Mouse (Mus musculus): ENCODE measurements around the gene Gzmf. TPM values are rescaled to one million over a fixed set of nuclear protein-coding genes. Genes with fewer than 3 reads are reported as not detected.
"Not testable (repeated sequence)": the region's sequence is repeated elsewhere in the genome, so short reads cannot be mapped to it uniquely, and the experiment has no call there.

Gzmf gene
- total RNA-seq (2021) = not detected
- long read RNA-seq, experiment 1 = 0 reads
- long read RNA-seq, experiment 2 = 0 reads

DNA sequence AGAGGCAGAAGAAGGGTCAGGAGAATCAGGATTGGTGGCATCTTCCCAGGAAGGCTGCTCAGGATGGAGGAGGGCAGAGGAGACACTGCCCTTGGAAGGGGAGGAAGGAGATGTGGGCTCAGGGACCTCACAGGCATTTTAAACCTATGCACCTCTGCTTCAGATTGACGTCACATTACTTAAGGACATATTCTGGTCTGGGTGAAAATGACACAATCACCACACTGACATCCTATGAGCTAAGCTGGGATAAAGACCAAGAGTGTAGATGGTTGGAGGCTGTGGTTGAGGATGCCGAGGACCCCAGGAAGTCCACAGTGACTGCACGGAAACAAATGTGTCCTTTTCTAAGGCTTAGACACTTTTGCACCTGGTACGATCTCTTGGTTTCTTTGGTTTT is at the start of gene Gzmf:
Gene Gzmf, minus strand, starts transcription at position 101 of the 400 bp plus-strand sequence.
- intact Hi-C loops (cut with DNase I) = no loop called here

DNA sequence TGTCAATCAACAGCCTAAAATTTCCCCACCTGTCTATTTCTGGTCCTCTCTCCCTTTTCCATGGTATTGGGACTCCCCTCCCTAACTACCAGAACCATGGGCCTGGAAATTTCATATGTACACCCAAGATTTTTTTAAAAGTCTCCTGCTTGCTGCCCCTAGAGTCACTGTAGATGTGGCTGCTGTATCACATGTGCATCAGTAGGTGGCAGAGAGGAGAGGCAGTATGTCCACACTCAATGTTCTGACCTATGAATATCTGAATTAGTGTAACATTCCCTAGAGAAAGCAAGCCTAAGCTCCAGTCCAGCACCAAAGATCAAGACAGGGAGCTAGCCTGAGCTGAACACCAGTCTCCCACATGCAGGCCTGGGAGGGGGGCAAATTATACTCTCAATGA is 29.2 kb upstream of the Gzmf start:
- intact Hi-C loops (cut with DNase I) = no loop called here
- DNase-seq = no peak

More for the DNA sequence above, at the start of gene Gzmf:
- no peak for DNase-seq

GRCm38 (mm10) chr14:56234556-56234955 is 23.3 kb upstream of the Gzmf start, which contains the start of gene Gzmc:
Gene Gzmc (minus strand): TSS chr14:56234656.
- DNase-seq = no peak
- intact Hi-C loops (cut with DNase I) = no loop called here

DNA sequence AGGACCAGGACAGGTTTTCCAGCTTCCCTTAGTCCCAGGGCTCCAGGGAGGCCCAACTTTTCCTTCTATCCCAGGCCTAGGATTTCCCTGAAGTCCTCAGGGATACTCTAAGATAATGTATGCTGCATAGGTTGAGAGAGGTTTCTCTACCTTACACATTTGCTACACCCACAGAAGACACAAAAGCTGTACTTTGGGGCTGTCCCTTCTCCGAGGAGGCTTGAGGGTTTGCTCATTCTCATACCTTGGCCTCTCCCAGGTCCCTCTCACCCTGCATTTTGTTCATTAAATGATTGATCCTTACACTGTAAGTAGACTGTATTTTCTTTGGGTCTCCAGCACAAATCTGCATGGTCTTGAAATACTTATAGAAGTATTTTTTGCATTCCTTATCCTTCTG is 5.6 kb downstream of the Gzmf start:
- DNase-seq = no peak
- intact Hi-C loops (cut with DNase I) = no loop called here

- intact Hi-C loops (cut with DNase I) = not testable (repeated sequence)
- peak in 1 of 2 experiments; percentile 26 for DNase-seq
Observed at GRCm38 (mm10) chr14:56205021-56205420, 6.2 kb downstream of the Gzmf start.

GRCm38 (mm10) chr14:56203975-56204374 is 7.2 kb downstream of the Gzmf start:
- intact Hi-C loops (cut with DNase I) = loop anchor here (5.0 kb wide), 1 partner anchor 98 kb away; no protein-coding TSS in a partner anchor
- peak; percentile 52 to 71 for DNase-seq

GRCm38 (mm10) chr14:56186946-56187345 is 24.3 kb downstream of the Gzmf start:
- intact Hi-C loops (cut with DNase I) = no loop called here
- no peak for DNase-seq

- DNase-seq = no peak
- intact Hi-C loops (cut with DNase I) = no loop called here
Observed at GRCm38 (mm10) chr14:56186521-56186920, 24.7 kb downstream of the Gzmf start.

- DNase-seq = peak; percentile 33 to 52
- intact Hi-C loops (cut with DNase I) = not testable (repeated sequence)
Observed at GRCm38 (mm10) chr14:56177651-56178050, 33.6 kb downstream of the Gzmf start.

- intact Hi-C loops (cut with DNase I) = no loop called here
- no peak for DNase-seq
Observed at GRCm38 (mm10) chr14:56174499-56174898, 36.7 kb downstream of the Gzmf start, which contains the start of gene Gzmn. Gene Gzmn (minus strand): TSS chr14:56174599.

- intact Hi-C loops (cut with DNase I) = no loop called here
- no peak for DNase-seq
Observed at GRCm38 (mm10) chr14:56173396-56173795, 37.8 kb downstream of the Gzmf start.

GRCm38 (mm10) chr14:56172744-56173143 is 38.5 kb downstream of the Gzmf start:
- no peak for DNase-seq
- intact Hi-C loops (cut with DNase I) = no loop called here

DNA sequence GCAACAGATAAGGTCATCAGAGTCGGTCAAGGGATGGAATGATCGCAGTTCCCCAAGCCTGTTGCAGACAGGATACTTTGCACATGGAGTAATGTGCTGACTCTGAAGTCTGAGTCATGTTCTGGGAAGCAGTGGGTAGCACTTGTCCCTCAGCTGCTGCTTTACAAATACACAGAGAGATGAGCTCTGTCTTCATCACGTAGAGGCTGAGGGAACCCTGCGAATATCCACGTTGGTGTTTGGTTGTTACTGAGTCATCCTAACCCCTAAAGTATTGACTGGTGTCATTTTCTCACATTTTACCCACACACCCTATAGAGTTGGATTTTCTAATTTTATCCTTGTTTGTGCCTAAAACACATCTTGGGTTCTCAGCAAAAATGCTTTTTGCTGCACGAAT is 43.2 kb downstream of the Gzmf start:
- no peak for DNase-seq
- intact Hi-C loops (cut with DNase I) = no loop called here

DNA sequence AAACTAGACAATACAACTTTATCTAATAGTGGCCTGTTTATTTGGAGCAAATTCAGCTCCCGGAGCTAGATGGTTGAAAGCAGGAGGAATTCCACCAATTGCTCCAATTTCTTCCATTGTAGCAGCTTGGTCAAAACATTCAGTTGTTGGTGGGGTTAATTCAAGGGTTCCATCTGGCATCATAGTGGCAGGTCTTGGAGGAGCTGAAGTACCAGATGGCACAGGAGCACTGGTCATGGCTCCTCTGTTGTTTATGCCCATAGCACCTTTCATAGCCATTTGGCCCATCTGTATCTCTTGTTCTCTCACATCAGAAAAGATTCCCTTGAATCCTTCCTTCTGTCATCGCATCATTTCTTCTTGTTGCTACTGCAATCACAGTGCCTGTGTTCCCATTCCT is 49.1 kb downstream of the Gzmf start:
- DNase-seq = no peak
- intact Hi-C loops (cut with DNase I) = no loop called here

GRCm38 (mm10) chr14:56159479-56159878 is 51.7 kb downstream of the Gzmf start, which contains the start of gene Gzmg:
Gene Gzmg (minus strand): TSS chr14:56159579.
- DNase-seq; intact Hi-C loops (cut with DNase I): not testable (repeated sequence)

GRCm38 (mm10) chr14:56155340-56155739 is 55.9 kb downstream of the Gzmf start:
- DNase-seq = no peak

More at GRCm38 (mm10) chr14:56155340-56155739, 55.9 kb downstream of the Gzmf start:
- intact Hi-C loops (cut with DNase I) = no loop called here

Other genes with a start within 250 kb of the Gzmf start
- not detected for gene Mcpt1, start 193.4 kb downstream of the Gzmf start, total RNA-seq (2021)
- gene Mcpt9, start 180.9 kb downstream of the Gzmf start, total RNA-seq (2021) = not detected
- not detected for gene Mcpt2, start 169.4 kb downstream of the Gzmf start, total RNA-seq (2021)
- 1 to 10 TPM; 2.8 to 3.2 TPM for gene Mcpt4, start 149.1 kb downstream of the Gzmf start, total RNA-seq (2021)
- gene Mcpt8, start 126.1 kb downstream of the Gzmf start, total RNA-seq (2021) = not detected
- gene Ctsg, start 108.8 kb downstream of the Gzmf start, total RNA-seq (2021) = not detected
- gene Gzme, start 90.8 kb downstream of the Gzmf start, total RNA-seq (2021) = not detected
- not detected for gene Gzmd, start 78.8 kb downstream of the Gzmf start, total RNA-seq (2021)
- gene Gzmg, start 51.8 kb downstream of the Gzmf start, total RNA-seq (2021) = not detected
- gene Gzmn, start 36.8 kb downstream of the Gzmf start, total RNA-seq (2021) = not detected
- not detected for gene Gzmc, start 23.2 kb upstream of the Gzmf start, total RNA-seq (2021)
- gene Gzmb, start 50.8 kb upstream of the Gzmf start, total RNA-seq (2021) = not detected
- gene Atp12a, start 153.7 kb upstream of the Gzmf start, total RNA-seq (2021) = not detected
- under 1 TPM; 0.59 to 0.67 TPM for gene Rnf17, start 191.2 kb upstream of the Gzmf start, total RNA-seq (2021)

Measured in heart, postnatal 14 days (tissue).